Mouse (Mus musculus) spleen, embryonic (tissue): Measurements from ENCODE around the gene Mboat2.

ENCODE experiments used
- CTCF ChIA-PET: fragments of 350-600 bp; sonication (Branson Sonifier 250); formaldehyde crosslinking; loops from one replicate; lab custom pipeline; 2022; lab: Charles Lee

The Mboat2 gene

GRCm38 (mm10) chr12:25010416-25010815 is 179.7 kb downstream of the Mboat2 start:
- CTCF ChIA-PET, result no interaction called here

DNA sequence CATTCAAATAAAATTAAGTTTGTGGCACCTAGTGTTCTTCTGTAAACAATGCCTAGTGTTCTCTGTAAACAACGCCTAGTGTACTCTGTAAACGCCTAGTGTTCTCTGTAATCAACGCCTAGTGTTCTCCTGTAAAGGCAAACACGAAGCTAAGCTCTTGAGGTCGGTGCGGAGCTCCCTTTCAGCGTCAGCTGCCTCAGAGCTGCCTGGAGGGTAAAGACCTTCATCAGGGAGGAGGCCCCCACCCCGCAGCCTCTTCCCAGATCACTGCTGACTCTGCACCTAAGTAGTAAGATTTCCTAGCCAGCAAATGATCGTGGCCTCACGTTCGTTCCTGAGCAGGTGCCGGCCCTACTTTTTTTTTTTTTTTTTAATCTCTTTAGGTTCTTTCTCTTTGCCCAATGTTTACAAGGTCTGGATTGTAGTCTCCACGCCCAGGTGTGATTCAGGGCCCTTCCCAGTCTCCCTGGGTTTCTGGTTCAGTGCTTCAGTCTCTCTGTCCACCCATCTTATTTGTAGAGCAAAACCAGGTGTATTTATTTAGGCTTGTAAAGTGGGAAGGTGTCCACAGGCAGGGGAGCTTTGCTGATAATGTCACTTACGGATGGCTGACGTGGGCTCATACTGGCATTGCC is 181.2 kb downstream of the Mboat2 start:
- CTCF ChIA-PET, result interaction anchor here (0.7 kb wide), 2 partner anchors 295 to 493 kb away, joined by 5 to 8 read pairs; no protein-coding TSS in a partner anchor

GRCm38 (mm10) chr12:25012555-25013540 is 182.2 kb downstream of the Mboat2 start:
- CTCF ChIA-PET, result interaction anchor here (0.7 kb wide), 2 partner anchors 296 to 494 kb away, joined by 5 to 8 read pairs; no protein-coding TSS in a partner anchor
